Mouse (Mus musculus): ENCODE results near the gene Arid1b.

Arid1b gene

GRCm38 (mm10) chr17:5021303-5022003, 27.3 kb downstream of the Arid1b start:
- DNase-seq: no peak

- DNase-seq: no peak
Measured at GRCm38 (mm10) chr17:5022019-5022544, 27.9 kb downstream of the Arid1b start.

DNA sequence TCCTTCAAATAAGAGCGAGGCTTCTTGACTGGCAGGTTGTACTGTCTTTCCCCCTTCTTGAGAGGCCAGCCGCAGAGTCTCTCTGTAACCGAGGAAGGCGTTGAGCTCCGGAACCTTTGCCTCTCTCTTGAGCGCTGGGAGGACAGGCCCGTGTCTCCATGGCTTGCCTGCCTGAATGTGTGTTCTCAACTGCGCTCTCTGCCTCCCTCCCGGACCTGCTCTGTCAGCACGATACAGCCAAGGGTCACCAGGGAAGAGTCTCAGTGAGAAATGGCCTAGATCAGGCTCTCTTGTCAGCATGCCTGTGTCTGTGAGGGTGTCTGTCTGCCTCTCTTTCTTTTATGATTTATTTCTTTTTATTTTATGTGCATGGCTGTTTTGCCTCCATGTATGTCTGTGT, 29.6 kb downstream of the Arid1b start:
- no peak for DNase-seq

DNA sequence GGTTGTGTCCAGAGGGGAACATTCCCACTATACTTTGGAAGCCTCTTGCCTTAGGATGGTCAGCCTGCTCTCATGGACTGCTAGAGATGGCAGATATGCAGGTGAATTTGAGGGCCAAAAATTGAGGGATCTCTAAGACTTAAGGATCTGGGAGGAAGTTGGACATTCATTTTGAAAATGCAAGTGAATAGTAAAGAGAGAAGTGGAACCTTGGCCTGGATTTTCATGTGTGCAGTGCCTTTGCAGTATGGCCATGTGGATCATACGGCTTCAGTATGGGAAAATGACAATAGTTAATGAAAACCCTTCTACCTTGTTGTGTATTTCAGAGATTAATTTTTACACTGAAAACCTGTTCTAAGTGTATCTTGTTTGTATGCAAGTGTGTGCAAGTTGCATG, 31.3 kb downstream of the Arid1b start:
- DNase-seq: no peak

GRCm38 (mm10) chr17:5026578-5026977, 32.4 kb downstream of the Arid1b start:
- no peak for DNase-seq

GRCm38 (mm10) chr17:5029148-5029547, 35.0 kb downstream of the Arid1b start:
- no peak for DNase-seq

DNA sequence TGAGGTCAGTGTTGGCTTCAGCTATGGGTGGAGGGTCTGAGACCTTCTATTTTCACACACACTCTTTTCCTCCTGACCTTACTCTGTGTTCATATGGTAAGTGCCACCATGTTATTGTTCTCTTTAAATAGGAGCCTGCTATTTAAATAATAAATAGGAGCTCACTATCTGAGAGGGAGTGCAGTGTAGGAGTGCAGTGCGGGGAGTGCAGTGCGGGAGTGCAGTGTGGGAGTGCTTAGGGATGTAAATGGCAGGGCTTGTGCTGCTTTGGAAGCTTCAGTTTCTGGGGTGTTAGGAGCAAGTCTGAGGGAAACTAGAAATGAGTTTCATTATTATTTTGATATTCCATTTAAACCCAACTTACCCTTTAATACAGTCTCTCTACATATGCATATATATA, 36.2 kb downstream of the Arid1b start:
- no peak for DNase-seq

GRCm38 (mm10) chr17:5033346-5033745, 39.2 kb downstream of the Arid1b start:
- no peak for DNase-seq

DNA sequence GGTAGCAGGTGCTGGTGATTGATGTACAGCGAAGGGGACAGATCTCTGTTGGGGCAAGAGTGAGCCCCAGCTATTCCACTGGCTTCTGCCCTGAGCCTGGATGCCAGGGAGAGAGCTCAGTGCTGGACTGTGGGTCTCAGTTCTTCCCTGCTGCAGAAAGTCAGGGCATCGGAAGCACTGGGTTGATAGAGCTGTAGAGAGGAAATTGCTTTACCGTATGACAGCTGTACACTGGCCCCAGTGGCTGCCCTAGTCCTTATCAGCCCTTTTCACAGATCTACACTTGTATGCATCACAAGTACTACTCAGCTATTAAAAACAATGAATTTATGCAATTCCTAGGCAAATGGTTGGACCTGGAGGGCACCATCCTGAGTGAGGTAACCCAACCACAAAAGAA, 40.1 kb downstream of the Arid1b start:
- no peak for DNase-seq

GRCm38 (mm10) chr17:5036200-5036835, 42.2 kb downstream of the Arid1b start:
- peak; percentile 25 to 45 for DNase-seq

- no peak for DNase-seq
Measured at GRCm38 (mm10) chr17:5037199-5037598, 43.1 kb downstream of the Arid1b start.

DNA sequence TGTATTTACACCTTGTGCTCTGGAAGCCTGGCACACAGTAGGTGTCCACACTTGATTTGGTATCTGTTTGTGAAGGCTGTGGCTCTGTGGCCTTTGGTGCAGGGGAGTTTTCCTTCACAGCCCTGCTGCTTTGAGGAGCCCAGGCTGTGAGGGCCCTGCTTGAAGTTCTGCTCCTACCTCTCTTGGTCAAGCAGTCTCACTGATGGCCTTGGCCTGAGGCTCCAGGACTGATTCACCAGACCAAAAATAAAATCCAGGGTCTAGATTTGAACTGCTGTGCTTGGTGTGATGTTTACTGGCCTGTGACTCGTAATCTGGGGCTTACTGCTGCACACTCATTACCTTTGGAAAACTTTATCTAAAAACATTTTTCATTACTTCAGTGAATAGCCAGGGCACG, 45.7 kb downstream of the Arid1b start:
- DNase-seq: no peak

- no peak for DNase-seq
Measured at GRCm38 (mm10) chr17:5043871-5044270, 49.7 kb downstream of the Arid1b start.

DNA sequence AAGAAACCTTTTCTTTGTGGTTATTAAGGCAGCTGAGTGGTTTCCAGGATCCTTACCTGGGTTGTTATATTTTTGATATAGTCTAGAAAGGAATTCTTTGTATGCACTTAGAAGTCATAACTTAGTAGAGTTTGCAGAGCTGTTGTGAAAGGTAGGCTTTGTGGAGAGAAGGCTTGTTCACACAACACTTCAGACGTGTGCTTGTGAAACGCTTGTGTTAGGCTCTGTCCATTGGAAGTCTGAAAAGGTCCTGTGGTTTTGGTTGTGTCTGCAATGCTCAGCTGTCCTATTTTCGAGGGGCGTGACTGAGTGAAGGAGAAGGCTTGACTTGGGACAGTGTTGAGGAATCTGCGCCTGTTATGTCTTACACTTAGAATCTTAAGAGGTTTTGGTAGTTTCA, 51.5 kb downstream of the Arid1b start:
- DNase-seq: no peak

GRCm38 (mm10) chr17:5047373-5047772, 53.2 kb downstream of the Arid1b start:
- no peak for DNase-seq

DNA sequence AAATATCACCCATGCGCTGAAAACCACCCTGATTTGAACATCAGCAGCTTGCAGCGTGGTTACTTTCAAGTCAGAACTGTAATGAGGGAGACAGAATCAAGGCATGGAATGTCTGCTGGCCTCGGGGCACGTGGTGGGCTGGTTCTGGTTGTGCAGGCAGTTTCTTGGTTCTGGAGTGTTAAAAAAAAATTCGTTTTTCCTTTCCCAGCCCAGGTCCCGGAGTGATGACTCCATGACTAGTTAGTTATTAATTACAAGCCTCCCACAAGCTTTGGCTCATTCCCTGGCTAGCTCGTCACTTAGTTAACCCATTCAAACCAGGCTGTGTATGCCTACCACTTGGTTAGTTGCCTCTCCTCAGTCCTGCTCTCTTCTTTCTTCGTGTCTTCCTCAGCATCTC, 56.1 kb downstream of the Arid1b start:
- DNase-seq: no peak

DNA sequence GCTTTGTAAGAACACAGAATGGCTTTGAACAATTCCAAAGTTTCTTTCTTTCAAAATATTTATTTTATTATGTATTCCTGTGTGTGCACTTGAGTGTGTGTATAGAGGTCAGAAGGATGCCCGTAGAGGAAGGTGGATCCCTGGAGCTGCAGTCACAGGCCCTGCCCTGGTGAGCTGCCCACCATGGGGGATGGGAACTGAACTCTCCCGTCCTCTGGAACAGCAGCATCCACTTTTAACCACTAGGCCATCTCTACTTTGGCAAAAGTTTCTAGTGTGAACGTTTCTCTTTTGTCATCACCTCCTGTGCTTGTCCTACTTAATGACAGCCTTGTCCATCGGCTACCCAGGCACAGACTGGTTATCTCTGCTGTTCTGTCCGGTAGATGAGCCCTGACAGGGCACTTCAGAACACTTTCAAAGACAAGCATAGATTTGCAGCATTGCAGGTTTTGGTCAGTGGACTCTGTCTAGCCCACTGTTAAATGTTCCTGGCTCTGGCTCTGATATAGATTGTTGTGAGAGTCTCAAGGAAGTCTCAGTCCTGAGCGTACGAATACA, 56.9 kb downstream of the Arid1b start:
- DNase-seq: no peak

DNA sequence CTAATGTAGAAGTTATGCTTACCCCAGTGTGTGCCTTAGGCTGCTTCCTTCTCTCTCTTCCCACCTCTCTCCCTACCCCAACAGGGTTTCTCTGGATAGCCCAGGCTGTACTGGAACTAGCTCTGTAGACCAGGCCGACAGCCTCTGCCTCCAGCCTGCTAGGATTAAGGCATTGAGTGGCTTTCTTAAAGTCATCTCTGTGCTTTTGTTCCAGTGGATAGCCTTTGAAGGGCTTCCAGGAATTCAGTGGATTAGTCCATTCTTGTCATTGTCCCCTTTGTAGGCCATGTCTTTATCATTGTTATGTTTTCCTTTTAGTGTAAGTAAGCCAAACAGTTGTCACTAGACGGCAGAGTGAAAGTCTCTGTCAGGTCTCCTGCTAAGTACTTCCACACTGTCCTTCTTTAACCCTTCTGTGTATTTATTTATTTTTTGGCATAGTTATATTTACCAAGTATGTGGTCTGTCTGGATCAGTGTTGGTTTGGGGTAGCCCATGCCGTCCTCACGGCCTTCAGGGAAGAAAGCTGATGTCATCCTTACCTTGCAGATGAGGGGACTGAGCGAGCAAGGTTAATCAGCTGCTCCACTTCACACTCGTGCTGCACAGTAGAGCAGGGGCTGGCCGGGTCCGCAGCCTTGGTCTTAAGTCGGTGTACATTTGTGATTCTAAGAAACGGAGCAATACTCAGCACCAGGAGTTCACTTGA, 58.1 kb downstream of the Arid1b start:
- DNase-seq: no peak

DNA sequence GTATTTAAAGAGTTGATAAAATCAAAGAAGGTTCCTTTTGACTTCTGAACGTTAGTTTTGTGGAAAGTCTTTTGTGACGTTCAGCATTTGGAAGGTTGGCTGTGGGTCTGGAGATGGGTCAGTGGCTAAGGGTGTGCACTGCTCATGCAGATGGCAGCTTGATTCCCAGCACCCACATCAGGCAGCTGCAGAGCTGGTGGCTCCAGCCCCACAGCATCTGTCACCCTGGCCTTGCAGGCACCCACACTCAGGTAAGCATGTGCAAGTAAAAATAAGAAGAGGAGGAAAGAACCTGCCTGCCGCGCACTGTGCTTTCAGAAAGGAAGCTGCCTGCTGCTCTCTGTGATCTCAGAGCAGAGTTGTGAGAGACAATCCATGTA, 58.7 kb downstream of the Arid1b start:
- DNase-seq: no peak

DNA sequence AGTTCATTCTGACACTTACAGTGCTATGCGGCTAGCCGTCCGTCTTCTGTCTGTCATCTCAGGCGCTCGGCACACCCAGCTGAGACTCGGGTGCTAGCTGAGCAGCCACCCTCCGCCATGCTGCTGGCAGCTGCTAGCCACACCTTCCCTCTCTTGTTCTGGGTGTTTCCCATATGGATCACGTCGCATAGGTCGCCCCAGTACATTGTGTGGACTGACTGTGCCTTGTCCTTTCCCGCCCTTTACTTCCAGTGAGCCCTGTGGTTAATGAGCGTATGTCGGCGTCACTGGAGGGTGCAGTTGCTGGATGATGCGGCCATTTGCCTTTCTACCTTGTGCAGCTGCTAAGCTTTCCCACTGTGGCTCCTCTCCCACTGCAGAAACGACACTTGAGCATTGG, 59.1 kb downstream of the Arid1b start:
- no peak for DNase-seq

- DNase-seq: no peak
Measured at GRCm38 (mm10) chr17:5055412-5055811, 61.3 kb downstream of the Arid1b start.

DNA sequence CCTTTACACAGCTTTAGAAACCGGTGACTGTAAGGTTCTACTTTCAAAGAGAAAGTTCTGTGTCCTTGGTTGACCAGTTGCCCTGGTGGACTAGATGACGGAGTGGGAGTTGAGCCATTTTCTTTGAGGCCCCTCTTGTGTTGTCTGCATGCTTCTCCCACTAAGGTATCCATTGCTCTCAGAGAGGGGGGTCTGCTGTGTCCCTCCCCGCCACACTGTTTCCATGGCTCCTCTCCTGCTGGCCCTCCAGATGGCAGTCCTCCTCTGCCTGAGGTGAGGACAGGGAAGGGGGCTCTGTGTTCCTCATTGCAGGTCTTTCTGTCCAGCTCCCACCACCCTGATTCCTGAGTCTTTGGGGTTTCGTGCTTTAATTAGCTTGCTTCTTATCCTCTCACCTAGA, 62.5 kb downstream of the Arid1b start:
- no peak for DNase-seq

GRCm38 (mm10) chr17:5057286-5057685, 63.2 kb downstream of the Arid1b start:
- DNase-seq: no peak

Data from thymus, postnatal 36 days (tissue).